Mouse (Mus musculus): Measurements from ENCODE around the gene Fads2. TPM values are rescaled to one million over a fixed set of nuclear protein-coding genes. Genes with fewer than 3 reads are reported as not detected.

The Fads2 gene
- polyA plus RNA-seq, 1 experiment from 2014 or later = 57.0 TPM

DNA sequence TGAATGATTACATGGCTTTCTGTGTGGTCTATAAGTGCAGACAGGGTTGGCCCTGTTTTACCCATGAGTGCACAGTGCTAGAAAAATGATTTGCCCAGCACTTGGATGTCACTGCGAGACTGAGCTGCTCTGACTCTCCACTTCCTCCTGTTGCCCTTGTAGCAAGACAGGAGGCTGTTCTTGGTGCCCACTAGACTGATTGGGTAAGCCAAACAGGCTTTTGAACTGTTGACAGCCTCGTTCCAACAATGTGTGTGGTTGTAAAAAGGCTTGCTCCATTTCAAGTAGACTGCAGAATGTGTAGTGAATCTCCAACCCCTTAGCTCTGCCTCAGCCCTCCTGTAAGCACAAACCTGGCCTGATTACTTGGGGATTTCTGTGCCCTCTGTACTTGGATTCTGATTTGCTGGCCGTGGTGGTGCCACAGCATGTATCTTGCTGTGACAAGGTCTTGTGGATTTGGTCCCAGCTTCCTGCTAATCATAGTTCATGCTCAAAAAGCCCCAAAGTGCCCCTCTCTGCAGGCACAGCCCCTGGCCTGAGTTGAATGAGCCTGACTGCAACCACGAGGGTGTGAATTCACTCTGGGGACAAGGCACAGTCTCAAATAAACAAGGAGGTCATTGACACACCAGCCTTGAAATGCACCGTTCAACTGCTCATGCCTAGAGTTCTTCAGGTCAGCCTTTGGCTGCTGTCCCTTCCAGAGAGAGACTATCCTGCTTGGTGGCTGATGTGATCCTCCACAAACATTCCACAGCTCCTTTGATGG, 25.1 kb upstream of the Fads2 start:
- Histone ChIP-seq H3K4me1 (ENCODE audit: control insufficient read depth, insufficient read depth, low read length) (no peaks in the 10 kb centered on the region), H3K9ac (ENCODE audit: low read length) (no peak overlapping the region)
- DNase-seq (ENCODE audit: low spot score) = no peak

GRCm38 (mm10) chr19:10123892-10124634, 22.5 kb upstream of the Fads2 start:
- no peak overlapping the region for H3K4me3 ChIP-seq (ENCODE audit: low read depth, low read length)
- no peak for DNase-seq (ENCODE audit: low spot score)
- no peaks in the 10 kb centered on the region for H3K4me1 ChIP-seq (ENCODE audit: control insufficient read depth, insufficient read depth, low read length)
- WGBS = 84% methylated on average over 7 of the region's 7 CpGs
- ATAC-seq (ENCODE audit: insufficient number of reproducible peaks, low FRiP score, low TSS enrichment, low read depth) = no peak
- no peaks in the 10 kb centered on the region for H3K9me3 ChIP-seq (ENCODE audit: control insufficient read depth, low read length)
- H3K4me2 ChIP-seq (ENCODE audit: low read depth, severe bottlenecking) = no peak overlapping the region
- no peak overlapping the region for H3K9ac ChIP-seq (ENCODE audit: low read length)
- no peak overlapping the region for H3K27ac ChIP-seq (replicated peaks; ENCODE audit: low read depth, low read length)
- H3K27me3 ChIP-seq (ENCODE audit: control insufficient read depth, insufficient read depth, low read length) = no peaks in the 10 kb centered on the region
- H3K36me3 ChIP-seq (ENCODE audit: control insufficient read depth, insufficient read depth, low read length) = no peaks in the 10 kb centered on the region

More for the DNA sequence above, 25.1 kb upstream of the Fads2 start:
- WGBS = 47% methylated on average over 5 of the region's 5 CpGs
- H3K36me3 ChIP-seq (ENCODE audit: control insufficient read depth, insufficient read depth, low read length) = no peaks in the 10 kb centered on the region
- no peaks in the 10 kb centered on the region for H3K27me3 ChIP-seq (ENCODE audit: control insufficient read depth, insufficient read depth, low read length)
- H3K4me2 ChIP-seq (ENCODE audit: low read depth, severe bottlenecking) = no peak overlapping the region
- no peak overlapping the region for H3K27ac ChIP-seq (replicated peaks; ENCODE audit: low read depth, low read length)
- no peaks in the 10 kb centered on the region for H3K9me3 ChIP-seq (ENCODE audit: control insufficient read depth, low read length)
- no peak for ATAC-seq (ENCODE audit: insufficient number of reproducible peaks, low FRiP score, low TSS enrichment, low read depth)
- H3K4me3 ChIP-seq (ENCODE audit: low read depth, low read length) = no peak overlapping the region

GRCm38 (mm10) chr19:10122021-10122631, 20.6 kb upstream of the Fads2 start:
- ATAC-seq (ENCODE audit: insufficient number of reproducible peaks, low FRiP score, low TSS enrichment, low read depth) (no peak), DNase-seq (ENCODE audit: low spot score) (no peak)
- Histone ChIP-seq H3K4me3 (ENCODE audit: low read depth, low read length) (no peak overlapping the region), H3K36me3 (ENCODE audit: control insufficient read depth, insufficient read depth, low read length) (no peaks in the 10 kb centered on the region), H3K9ac (ENCODE audit: low read length) (no peak overlapping the region), H3K27me3 (ENCODE audit: control insufficient read depth, insufficient read depth, low read length) (no peaks in the 10 kb centered on the region), H3K27ac (replicated peaks; ENCODE audit: low read depth, low read length) (no peak overlapping the region), H3K4me2 (ENCODE audit: low read depth, severe bottlenecking) (no peak overlapping the region), H3K9me3 (ENCODE audit: control insufficient read depth, low read length) (no peaks in the 10 kb centered on the region), H3K4me1 (ENCODE audit: control insufficient read depth, insufficient read depth, low read length) (no peaks in the 10 kb centered on the region)
- WGBS = 81% methylated on average over 5 of the region's 5 CpGs

- Histone ChIP-seq H3K27ac (replicated peaks; ENCODE audit: low read depth, low read length) (no peak overlapping the region), H3K4me3 (ENCODE audit: low read depth, low read length) (no peak overlapping the region), H3K4me2 (ENCODE audit: low read depth, severe bottlenecking) (no peak overlapping the region), H3K4me1 (ENCODE audit: control insufficient read depth, insufficient read depth, low read length) (no peaks in the 10 kb centered on the region), H3K9me3 (ENCODE audit: control insufficient read depth, low read length) (no peaks in the 10 kb centered on the region), H3K9ac (ENCODE audit: low read length) (no peak overlapping the region), H3K27me3 (ENCODE audit: control insufficient read depth, insufficient read depth, low read length) (no peaks in the 10 kb centered on the region), H3K36me3 (ENCODE audit: control insufficient read depth, insufficient read depth, low read length) (no peaks in the 10 kb centered on the region)
- DNase-seq (ENCODE audit: low spot score) (no peak), ATAC-seq (ENCODE audit: insufficient number of reproducible peaks, low FRiP score, low TSS enrichment, low read depth) (no peak)
- 69% methylated on average over 3 of the region's 3 CpGs for WGBS
These were observed 15.1 kb upstream of the Fads2 start for GRCm38 (mm10) chr19:10116641-10117040.

DNA sequence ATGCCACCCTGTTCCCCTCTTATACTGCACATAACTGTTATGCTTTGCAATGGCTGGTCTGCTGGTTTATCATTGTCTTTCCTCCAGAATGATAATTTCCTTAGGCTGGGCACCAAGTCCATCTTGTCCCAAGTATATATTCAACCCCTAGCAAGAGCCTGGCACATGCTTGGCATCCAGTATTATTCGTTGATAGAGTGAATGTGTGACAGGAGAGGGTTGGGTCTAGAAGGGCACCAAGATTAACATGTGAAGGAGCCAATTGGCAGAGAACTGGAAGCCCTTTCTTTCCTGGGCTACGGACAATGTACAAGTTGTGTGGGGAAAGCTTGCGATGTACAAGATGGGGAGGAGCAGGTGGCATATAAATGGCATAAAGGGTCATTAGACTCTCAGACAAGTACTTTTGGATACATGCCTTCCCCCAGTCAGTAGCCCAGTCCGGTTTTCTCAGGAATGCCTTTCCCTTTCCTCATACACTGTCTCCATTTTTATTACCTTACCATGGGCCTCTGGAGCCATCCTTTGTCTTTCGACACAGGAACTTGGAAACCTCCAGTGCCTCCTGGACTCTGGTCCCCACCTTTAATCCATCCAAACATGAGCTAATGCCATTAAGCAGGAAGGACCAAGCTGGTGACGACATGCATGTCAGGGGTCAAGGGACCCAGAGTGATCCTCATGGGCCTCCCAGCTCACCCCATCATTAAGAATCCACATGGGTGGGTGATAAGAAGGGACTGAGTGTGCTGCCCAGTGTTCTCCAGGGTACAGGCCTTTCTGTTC, 14.0 kb upstream of the Fads2 start:
- Histone ChIP-seq H3K4me1 (ENCODE audit: control insufficient read depth, insufficient read depth, low read length) (no peaks in the 10 kb centered on the region), H3K4me2 (ENCODE audit: low read depth, severe bottlenecking) (no peak overlapping the region), H3K9ac (ENCODE audit: low read length) (no peak overlapping the region), H3K27me3 (ENCODE audit: control insufficient read depth, insufficient read depth, low read length) (no peaks in the 10 kb centered on the region), H3K36me3 (ENCODE audit: control insufficient read depth, insufficient read depth, low read length) (no peaks in the 10 kb centered on the region), H3K9me3 (ENCODE audit: control insufficient read depth, low read length) (no peaks in the 10 kb centered on the region), H3K27ac (replicated peaks; ENCODE audit: low read depth, low read length) (no peak overlapping the region), H3K4me3 (ENCODE audit: low read depth, low read length) (no peak overlapping the region)
- WGBS = 82% methylated on average over 6 of the region's 6 CpGs
- no peak for ATAC-seq (ENCODE audit: insufficient number of reproducible peaks, low FRiP score, low TSS enrichment, low read depth)
- DNase-seq (ENCODE audit: low spot score) = no peak

GRCm38 (mm10) chr19:10112956-10113355, 11.4 kb upstream of the Fads2 start:
- Histone ChIP-seq H3K4me3 (ENCODE audit: low read depth, low read length) (no peak overlapping the region), H3K9me3 (ENCODE audit: control insufficient read depth, low read length) (no peaks in the 10 kb centered on the region), H3K4me1 (ENCODE audit: control insufficient read depth, insufficient read depth, low read length) (no peaks in the 10 kb centered on the region), H3K27me3 (ENCODE audit: control insufficient read depth, insufficient read depth, low read length) (no peaks in the 10 kb centered on the region), H3K9ac (ENCODE audit: low read length) (no peak overlapping the region), H3K27ac (replicated peaks; ENCODE audit: low read depth, low read length) (no peak overlapping the region), H3K36me3 (ENCODE audit: control insufficient read depth, insufficient read depth, low read length) (no peaks in the 10 kb centered on the region), H3K4me2 (ENCODE audit: low read depth, severe bottlenecking) (no peak overlapping the region)
- DNase-seq (ENCODE audit: low spot score) (no peak), ATAC-seq (ENCODE audit: insufficient number of reproducible peaks, low FRiP score, low TSS enrichment, low read depth) (no peak)
- WGBS = 85% methylated on average over 4 of the region's 4 CpGs

GRCm38 (mm10) chr19:10108666-10109065, 7.1 kb upstream of the Fads2 start:
- 93% methylated on average over 2 of the region's 2 CpGs for WGBS
- Histone ChIP-seq H3K9ac (ENCODE audit: low read length) (no peak overlapping the region), H3K9me3 (ENCODE audit: control insufficient read depth, low read length) (no peaks in the 10 kb centered on the region), H3K4me2 (ENCODE audit: low read depth, severe bottlenecking) (no peak overlapping the region), H3K27ac (replicated peaks; ENCODE audit: low read depth, low read length) (no peak overlapping the region), H3K4me1 (ENCODE audit: control insufficient read depth, insufficient read depth, low read length) (no peaks in the 10 kb centered on the region), H3K36me3 (ENCODE audit: control insufficient read depth, insufficient read depth, low read length) (no peaks in the 10 kb centered on the region), H3K27me3 (ENCODE audit: control insufficient read depth, insufficient read depth, low read length) (no peaks in the 10 kb centered on the region), H3K4me3 (ENCODE audit: low read depth, low read length) (no peak overlapping the region)
- no peak for ATAC-seq (ENCODE audit: insufficient number of reproducible peaks, low FRiP score, low TSS enrichment, low read depth)
- DNase-seq (ENCODE audit: low spot score) = no peak

GRCm38 (mm10) chr19:10108129-10108528, 6.6 kb upstream of the Fads2 start:
- Histone ChIP-seq H3K36me3 (ENCODE audit: control insufficient read depth, insufficient read depth, low read length) (no peaks in the 10 kb centered on the region), H3K4me3 (ENCODE audit: low read depth, low read length) (no peak overlapping the region), H3K9me3 (ENCODE audit: control insufficient read depth, low read length) (no peaks in the 10 kb centered on the region), H3K4me2 (ENCODE audit: low read depth, severe bottlenecking) (no peak overlapping the region), H3K4me1 (ENCODE audit: control insufficient read depth, insufficient read depth, low read length) (no peaks in the 10 kb centered on the region), H3K27ac (replicated peaks; ENCODE audit: low read depth, low read length) (no peak overlapping the region), H3K27me3 (ENCODE audit: control insufficient read depth, insufficient read depth, low read length) (no peaks in the 10 kb centered on the region), H3K9ac (ENCODE audit: low read length) (no peak overlapping the region)
- 100% methylated on average over 1 of the region's 1 CpGs for WGBS
- ATAC-seq (ENCODE audit: insufficient number of reproducible peaks, low FRiP score, low TSS enrichment, low read depth) (no peak), DNase-seq (ENCODE audit: low spot score) (no peak)
